Mouse (Mus musculus) testis, adult 10 weeks (tissue): Measurements from ENCODE around the gene Brsk1. TPM values are rescaled to one million over a fixed set of nuclear protein-coding genes. Genes with fewer than 3 reads are reported as not detected.

Source experiments
- polyA plus RNA-seq: library from polyadenylated mRNA; stranded (reverse); fragments of 350-450 nt; fragmentation: Illumina TruSeq; extraction: RNeasy Lipid Tissue Mini Kit (QIAGEN cat#74804); gene quantifications from one replicate; pipeline ENCODE4 v1.2.3, GENCODE M21; 2014; ENCODE audit warnings: low read depth, low replicate concordance

Gene Brsk1
- polyA plus RNA-seq, result 3.7 TPM

GRCm38 (mm10) chr7:4690387-4690786, at the start of gene Brsk1:
TSS of gene Brsk1 (plus strand) at chr7:4690604.

GRCm38 (mm10) chr7:4658912-4659551, 31.4 kb upstream of the Brsk1 start, which contains the start of gene Ppp6r1:
TSS of gene Ppp6r1 (minus strand) at chr7:4659019.

GRCm38 (mm10) chr7:4684632-4685417, 5.6 kb upstream of the Brsk1 start, which contains the start of gene Hspbp1:
TSS of gene Hspbp1 (minus strand) at chr7:4685068.

GRCm38 (mm10) chr7:4725169-4725568, 34.8 kb downstream of the Brsk1 start, which contains the start of gene Tmem150b:
TSS of gene Tmem150b (minus strand) at chr7:4725249.

GRCm38 (mm10) chr7:4739544-4740275, 49.3 kb downstream of the Brsk1 start, which contains the start of gene Kmt5c:
TSS of gene Kmt5c (plus strand) at chr7:4740115.

GRCm38 (mm10) chr7:4752821-4753570, 62.6 kb downstream of the Brsk1 start, which contains the start of gene Cox6b2:
TSS of gene Cox6b2 (minus strand) at chr7:4753094.

Other genes starting within 250 kb of the Brsk1 start
- 1.5 TPM for gene Rdh13, start 245.0 kb upstream of the Brsk1 start, polyA plus RNA-seq
- 0.11 TPM for gene Eps8l1, start 229.9 kb upstream of the Brsk1 start, polyA plus RNA-seq
- gene Ppp1r12c, start 188.9 kb upstream of the Brsk1 start, polyA plus RNA-seq, result 13.2 TPM
- gene Tnnt1, start 174.2 kb upstream of the Brsk1 start, polyA plus RNA-seq, result not detected
- gene Tnni3, start 166.4 kb upstream of the Brsk1 start, polyA plus RNA-seq, result 7.0 TPM
- 2.3 TPM for gene Dnaaf3, start 158.2 kb upstream of the Brsk1 start, polyA plus RNA-seq
- 2.7 TPM for gene Syt5, start 143.1 kb upstream of the Brsk1 start, polyA plus RNA-seq
- 0.13 TPM for gene Ptprh, start 86.6 kb upstream of the Brsk1 start, polyA plus RNA-seq
- gene Tmem86b, start 59.2 kb upstream of the Brsk1 start, polyA plus RNA-seq, result 4.2 TPM
- 17.9 TPM for gene Ppp6r1, start 31.6 kb upstream of the Brsk1 start, polyA plus RNA-seq
- 1.2 TPM for gene Hspbp1, start 5.5 kb upstream of the Brsk1 start, polyA plus RNA-seq
- not detected for gene Tmem150b, start 34.6 kb downstream of the Brsk1 start, polyA plus RNA-seq
- gene Kmt5c, start 49.5 kb downstream of the Brsk1 start, polyA plus RNA-seq, result 0.18 TPM
- 13.6 TPM for gene Cox6b2, start 62.5 kb downstream of the Brsk1 start, polyA plus RNA-seq
- gene Fam71e2, start 80.7 kb downstream of the Brsk1 start, polyA plus RNA-seq, result 175 TPM
- 1.5 TPM for gene Il11, start 92.3 kb downstream of the Brsk1 start, polyA plus RNA-seq
- 21.8 TPM for gene Tmem190, start 92.3 kb downstream of the Brsk1 start, polyA plus RNA-seq
- not detected for gene Tmem238, start 99.1 kb downstream of the Brsk1 start, polyA plus RNA-seq
- 9.0 TPM for gene Rpl28, start 102.3 kb downstream of the Brsk1 start, polyA plus RNA-seq
- 58.0 TPM for gene Ube2s, start 122.0 kb downstream of the Brsk1 start, polyA plus RNA-seq
- gene Shisa7, start 154.1 kb downstream of the Brsk1 start, polyA plus RNA-seq, result 3.5 TPM
- 1.2 TPM for gene Isoc2b, start 179.7 kb downstream of the Brsk1 start, polyA plus RNA-seq
- gene Isoc2a, start 186.5 kb downstream of the Brsk1 start, polyA plus RNA-seq, result 1.8 TPM
- gene Gm36210, start 215.9 kb downstream of the Brsk1 start, polyA plus RNA-seq, result not detected
- not detected for gene Zfp628, start 224.6 kb downstream of the Brsk1 start, polyA plus RNA-seq
- gene Nat14, start 231.4 kb downstream of the Brsk1 start, polyA plus RNA-seq, result 0.67 TPM
- not detected for gene Ssc5d, start 235.2 kb downstream of the Brsk1 start, polyA plus RNA-seq